Mouse (Mus musculus) embryo, embryonic 9.5 days (tissue): ENCODE measurements around the gene Rps6.
"Not testable (repeated sequence)": the region's sequence is repeated elsewhere in the genome, so short reads cannot be mapped to it uniquely, and the experiment has no call there.

Source experiments
- DNase-seq: peaks from one replicate; pipeline ENCODE4 v3.0.0-alpha.2; 2017; ENCODE audit errors: extremely low spot score

Rps6 gene

DNA sequence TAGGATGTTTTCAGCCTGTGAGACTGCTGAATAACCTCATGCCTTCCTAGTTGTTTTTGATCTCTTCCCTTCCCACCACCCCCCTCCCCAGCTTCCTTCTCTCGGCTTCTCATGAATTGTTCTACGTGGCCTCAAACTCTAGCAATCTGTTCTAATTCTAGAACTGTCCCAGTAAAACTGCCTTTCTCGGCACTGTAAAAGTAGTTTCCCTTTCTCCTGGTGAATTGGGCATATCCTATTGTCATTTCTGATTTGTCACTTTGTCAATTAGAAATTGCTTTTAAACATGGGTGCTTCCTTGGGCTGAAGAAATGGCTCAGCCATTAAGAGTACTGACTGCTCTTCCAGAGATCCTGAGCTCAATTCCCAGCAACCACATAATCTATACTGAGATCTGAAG, 5.2 kb downstream of the Rps6 start:
- peak; percentile 10 for DNase-seq

DNA sequence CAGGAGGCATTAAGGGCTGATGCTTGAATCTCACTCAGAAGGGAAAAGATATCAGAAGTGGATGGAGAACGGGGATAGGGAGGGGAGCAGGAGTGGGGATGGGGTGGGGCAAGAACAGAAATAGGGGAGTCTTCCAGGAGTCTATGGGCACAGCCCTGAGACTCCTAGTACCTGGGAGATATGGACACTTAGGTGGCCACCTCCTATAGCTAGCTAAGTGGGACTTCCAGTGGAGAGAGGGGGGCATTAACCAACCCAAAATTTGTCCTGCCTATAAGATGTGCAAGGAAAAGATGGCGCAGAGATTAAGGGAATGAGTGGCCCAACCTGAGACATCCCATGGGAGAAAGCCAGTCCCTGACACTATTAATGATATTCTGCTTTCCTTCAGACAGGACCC, 5.9 kb downstream of the Rps6 start:
- no peak for DNase-seq

DNA sequence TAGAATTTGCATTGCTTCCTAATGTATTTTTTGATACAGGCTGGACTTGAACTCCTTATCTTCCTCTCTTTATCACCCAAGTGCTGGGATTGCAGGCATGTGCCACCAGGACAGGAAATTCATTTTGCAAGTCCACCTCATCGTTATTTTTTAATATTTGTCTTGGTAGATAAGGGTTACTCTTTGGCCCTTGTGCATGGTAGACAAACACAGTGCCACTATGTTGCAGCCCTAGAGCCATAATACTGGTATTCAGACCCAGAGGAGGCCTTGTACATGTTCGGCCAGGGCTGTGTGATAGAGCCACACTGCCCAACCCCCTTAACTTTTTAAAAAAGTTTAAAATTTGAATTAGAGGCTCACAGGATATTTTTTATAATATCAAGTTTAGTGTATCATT, 10.0 kb downstream of the Rps6 start:
- DNase-seq: no peak

DNA sequence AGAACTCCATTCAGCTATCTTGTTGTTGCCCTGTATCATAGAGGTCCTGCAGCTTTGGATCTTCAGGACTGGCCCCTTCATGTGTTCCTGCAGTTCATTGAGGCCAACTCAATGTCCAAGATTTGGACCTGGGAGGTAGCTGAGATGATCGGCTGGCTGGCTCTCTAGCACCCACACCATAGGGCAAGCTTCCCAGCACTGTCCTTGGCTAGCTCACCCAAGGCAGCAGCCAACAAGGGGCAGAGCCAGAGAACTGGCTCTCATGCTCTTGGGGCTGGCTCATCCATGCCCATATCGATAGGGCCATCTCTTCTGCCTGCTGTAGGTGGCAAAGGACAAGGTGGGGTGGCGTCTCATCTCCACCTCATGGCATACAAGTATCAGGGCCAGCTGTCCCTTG, 11.8 kb downstream of the Rps6 start:
- no peak for DNase-seq

DNA sequence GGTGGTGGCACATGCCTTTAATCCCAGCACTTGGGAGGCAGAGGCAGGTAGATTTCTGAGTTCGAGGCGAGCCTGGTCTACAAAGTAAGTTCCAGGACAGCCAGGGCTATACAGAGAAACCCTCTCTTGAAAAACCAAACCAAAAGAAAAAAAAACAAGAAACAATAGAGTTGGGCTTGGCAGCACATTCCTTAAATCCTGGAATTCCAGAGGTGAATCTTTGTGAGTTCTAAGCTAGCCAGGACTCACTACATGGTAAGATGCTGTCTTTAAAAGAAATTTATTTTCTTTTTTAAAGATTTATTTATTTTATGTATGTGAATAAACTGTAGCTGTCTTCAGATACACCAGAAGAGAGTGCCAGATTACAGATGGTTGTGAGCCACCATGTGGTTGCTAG, 16.1 kb downstream of the Rps6 start:
- not testable (repeated sequence) for DNase-seq

DNA sequence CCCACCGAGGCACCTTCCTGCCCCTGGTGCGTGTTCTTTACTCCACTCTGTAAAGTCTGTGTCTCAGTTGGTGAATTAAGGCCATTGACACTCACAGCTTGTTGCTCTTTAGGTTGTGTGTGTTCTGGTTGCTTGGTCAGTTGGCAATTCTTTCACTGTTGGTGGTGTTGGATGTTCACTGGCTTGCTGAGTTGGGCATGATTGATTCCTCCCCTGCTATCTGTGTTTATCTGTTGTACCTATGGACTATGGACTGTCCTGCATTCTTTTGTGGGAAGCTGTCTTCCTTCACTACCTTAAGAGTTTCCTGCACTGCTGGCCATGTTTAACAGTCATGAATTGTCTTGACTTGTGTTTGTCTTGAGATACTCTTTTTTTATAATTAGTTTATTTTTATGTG, 25.3 kb downstream of the Rps6 start:
- no peak for DNase-seq

DNA sequence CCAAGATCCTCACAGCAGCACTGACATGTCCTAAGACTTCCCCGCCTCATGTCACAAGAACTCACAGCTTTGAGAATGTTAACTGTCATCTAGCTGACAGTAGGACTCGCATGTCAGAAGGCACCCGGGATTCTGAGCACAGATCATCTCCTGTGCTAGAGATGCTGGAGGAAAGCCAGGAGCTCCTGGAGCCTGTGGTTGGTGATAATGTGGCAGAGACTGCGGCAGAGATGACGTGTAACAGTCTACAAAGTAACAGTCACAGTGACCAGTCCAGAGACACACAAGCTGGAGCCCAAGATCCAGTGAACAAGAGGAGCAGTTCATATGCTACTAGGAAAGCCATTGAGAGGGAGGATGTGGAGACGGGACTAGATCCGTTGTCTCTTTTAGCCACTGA, 32.1 kb downstream of the Rps6 start:
- no peak for DNase-seq

DNA sequence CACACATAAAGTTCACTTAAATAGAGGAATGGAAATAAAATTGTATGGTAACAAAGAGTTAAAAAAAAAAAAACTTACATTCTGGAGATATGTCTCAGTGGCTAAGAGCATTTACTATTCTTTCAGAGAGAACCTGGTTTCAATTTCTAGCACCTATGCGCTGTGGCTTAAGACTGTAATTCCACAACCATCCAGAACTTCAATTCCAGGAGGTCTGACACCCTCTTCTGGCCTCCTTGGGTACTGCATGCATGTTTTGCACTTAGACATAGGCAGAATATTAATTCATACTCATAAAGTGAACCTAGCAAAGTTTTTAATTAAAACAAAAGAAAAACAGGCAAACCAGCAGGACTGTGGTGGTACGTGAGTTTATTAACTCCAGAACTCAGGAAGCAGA, 34.0 kb downstream of the Rps6 start:
- peak; percentile 25 for DNase-seq

DNA sequence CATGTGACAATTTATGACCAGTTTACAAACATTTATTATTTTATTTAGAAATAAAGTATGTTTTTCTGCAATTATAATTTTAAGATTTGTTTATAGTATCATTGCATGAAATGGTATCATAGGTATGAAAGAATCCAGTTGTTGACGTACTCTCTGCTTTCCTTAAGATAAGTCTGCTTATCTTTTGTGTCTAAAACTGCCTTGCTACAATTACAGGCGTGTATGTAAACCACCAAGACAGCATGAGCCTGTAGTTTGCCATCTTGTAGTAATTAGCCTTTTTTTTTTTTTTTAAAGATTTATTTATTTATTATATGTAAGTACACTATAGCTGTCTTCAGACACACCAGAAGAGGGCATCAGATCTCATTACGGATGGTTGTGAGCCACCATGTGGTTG, 42.4 kb downstream of the Rps6 start:
- DNase-seq: no peak

DNA sequence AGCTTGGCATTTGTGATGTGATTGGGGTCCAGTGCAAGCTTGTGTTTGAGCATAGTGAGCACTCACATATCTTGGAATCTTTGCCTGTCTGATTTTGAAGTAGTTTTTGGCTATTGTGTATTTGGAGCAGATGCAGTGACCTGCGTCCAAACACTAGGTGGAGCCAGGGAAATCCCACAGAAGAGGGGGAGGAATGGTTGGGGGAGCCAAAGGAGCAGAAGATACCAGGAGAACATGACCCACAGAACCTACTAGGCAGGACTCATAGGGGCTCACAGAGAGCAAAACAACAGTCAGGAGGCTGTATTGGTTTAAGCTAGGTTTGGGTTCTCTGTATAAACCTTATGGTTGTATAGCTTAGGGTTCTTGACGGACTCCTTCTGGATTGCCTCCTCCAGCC, 46.6 kb downstream of the Rps6 start:
- DNase-seq: peak; percentile 5
